Mouse (Mus musculus): ENCODE data around the gene Acvrl1. TPM values are rescaled to one million over a fixed set of nuclear protein-coding genes. Genes with fewer than 3 reads are reported as not detected.

The Acvrl1 gene
- polyA plus RNA-seq, 1 experiment from 2014 or later = 18.4 TPM

DNA sequence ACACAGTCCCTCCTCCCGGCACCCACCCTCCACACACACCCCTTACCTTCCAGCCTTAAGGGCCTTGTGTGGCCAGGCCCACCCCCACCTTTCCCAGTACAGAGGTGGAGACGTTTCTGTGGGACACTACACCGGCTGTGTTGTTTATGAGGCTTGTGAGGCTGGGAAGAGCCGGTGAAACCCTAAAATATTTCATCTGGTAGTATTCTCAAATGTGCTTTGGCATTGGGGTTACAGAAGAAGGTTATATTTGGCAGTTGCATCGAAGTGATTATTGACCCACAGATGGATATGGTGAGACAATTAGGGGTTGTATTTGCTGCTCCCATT lies 46.8 kb downstream of the Acvrl1 start:
- H3K9ac ChIP-seq = peak overlapping the region; percentile 90
- no peaks in the 10 kb centered on the region for H3K9me3 ChIP-seq (replicated peaks)
- no peak for ATAC-seq (replicated peaks; ENCODE audit: low FRiP score)
- no peaks in the 10 kb centered on the region; the same call in 1 of the 2 replicates for H3K27me3 ChIP-seq
- 11% methylated on average over 5 of the region's 5 CpGs for WGBS
- H3K4me2 ChIP-seq = peak overlapping the region; percentile 91
- peaks cover 50% of the 10 kb centered on the region for H3K4me1 ChIP-seq
- peak overlapping the region; percentile 71 for H3K4me3 ChIP-seq (replicated peaks)
- H3K27ac ChIP-seq = no peak overlapping the region
- no peaks in the 10 kb centered on the region for H3K36me3 ChIP-seq

DNA sequence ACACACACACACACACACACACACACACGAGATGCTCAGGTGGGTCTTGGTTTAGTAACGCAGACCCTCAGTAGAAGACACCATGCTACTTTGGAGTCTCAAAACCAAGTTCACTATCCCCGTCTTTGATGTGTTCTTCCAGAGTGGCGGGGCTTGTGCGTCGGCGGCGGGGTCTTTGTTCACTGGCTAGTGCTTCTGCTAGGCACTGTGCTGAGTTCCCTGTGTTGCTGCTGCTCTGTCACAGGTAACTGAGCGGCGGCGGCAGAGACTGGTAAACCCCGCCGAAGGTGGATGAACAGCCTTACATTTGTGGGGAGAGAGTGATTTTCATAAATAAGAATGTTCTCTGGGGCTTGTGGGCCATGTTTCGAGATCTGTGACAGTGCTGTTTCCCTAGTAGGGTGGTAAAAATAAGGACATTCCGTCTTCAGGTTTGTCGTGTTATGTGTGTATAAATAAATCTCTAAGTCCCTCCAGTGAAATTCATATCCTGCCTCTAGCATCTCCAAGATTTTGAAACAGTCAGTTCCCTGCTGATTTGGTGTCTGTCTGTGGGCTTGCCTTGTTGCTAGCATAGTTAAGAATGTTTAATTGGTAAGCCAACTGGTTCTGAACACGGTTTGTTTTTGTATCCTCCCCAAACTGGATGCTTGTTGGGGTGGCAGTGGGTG lies 47.4 kb downstream of the Acvrl1 start:
- H3K4me3 ChIP-seq (replicated peaks) = peak overlapping the region; percentile 71
- H3K27ac ChIP-seq = 0 out of 2 replicates have a peak overlapping the region, but pooled peaks have one; percentile 3
- H3K9ac ChIP-seq = peak overlapping the region; percentile 90; the same call in 1 of the 2 replicates
- WGBS = 23% methylated on average over 17 of the region's 17 CpGs
- H3K27me3 ChIP-seq = no peaks in the 10 kb centered on the region; the same call in 1 of the 2 replicates
- peaks cover 56% of the 10 kb centered on the region for H3K4me1 ChIP-seq
- no peak for ATAC-seq (replicated peaks; ENCODE audit: low FRiP score)
- H3K9me3 ChIP-seq (replicated peaks) = no peaks in the 10 kb centered on the region
- no peaks in the 10 kb centered on the region for H3K36me3 ChIP-seq
- peak overlapping the region; percentile 91 for H3K4me2 ChIP-seq

DNA sequence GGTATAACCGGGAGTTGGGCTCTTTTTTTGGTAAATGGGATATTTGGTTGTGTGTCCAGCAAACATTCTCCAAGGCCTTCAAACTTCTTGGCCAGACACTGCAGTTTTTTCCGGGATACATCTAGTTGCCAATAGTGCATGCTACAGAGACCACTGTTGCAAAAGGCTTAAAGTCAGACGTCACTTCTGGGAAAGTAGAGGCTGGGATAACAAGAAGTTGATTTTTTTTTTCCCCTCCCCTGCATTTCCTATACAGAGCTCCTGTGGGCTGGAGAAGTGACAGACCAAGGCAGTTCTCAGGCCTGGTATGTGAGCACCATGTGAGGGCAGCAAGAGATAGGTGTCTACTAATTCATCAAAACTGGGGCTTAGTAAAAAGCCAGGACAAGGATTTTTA lies 48.0 kb downstream of the Acvrl1 start:
- H3K4me2 ChIP-seq = peak overlapping the region; percentile 91

DNA sequence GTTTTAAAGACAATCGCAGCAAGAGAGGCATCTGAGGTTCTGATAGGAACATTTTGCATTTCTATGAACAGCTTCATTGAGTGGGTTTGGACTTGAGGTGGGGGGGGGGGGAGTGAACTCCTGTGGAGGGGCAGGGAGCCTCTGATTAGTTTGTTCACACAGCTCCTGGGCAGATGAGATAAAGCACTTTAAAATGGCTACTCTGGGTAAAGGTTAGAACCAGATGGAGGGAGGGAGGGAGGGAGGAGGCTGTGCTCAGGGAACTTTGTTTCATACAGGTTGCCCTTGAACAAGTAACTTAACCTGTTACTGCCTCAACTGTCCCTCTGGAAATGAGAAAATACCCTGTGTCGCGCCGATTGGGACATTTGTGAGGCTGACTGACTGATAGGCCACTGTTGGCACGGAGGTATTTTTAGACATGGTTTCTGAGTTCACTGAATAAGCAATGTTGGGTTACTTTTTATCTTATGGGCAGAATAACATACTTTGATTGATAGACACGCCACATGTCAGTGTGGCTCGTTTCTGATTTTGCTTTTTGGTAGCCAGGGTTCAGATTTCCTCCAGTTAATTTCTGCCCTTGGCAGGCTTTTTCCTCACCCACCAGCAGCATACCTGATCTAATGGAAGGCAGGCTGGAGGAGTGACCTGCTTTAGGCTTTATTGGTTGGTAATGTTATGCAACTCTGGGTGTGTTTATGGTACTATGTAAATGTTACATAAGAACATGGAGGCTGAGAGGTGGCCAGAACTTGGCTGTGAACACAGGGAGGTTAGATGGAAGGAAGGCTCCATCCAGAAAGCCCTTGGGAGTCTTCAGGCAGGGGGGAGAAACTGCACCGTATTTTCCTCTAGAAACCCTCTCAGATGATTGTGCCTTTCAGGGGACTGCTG lies 48.7 kb downstream of the Acvrl1 start:
- Histone ChIP-seq H3K4me1 (peaks cover 68% of the 10 kb centered on the region), H3K4me2 (no peak overlapping the region), H3K9me3 (replicated peaks) (no peaks in the 10 kb centered on the region), H3K36me3 (no peaks in the 10 kb centered on the region), H3K9ac (no peak overlapping the region), H3K27ac (peak overlapping the region; percentile 24; the same call in 1 of the 2 replicates), H3K4me3 (replicated peaks) (no peak overlapping the region), H3K27me3 (no peaks in the 10 kb centered on the region; the same call in 1 of the 2 replicates)
- ATAC-seq (replicated peaks; ENCODE audit: low FRiP score) = no peak
- WGBS = 61% methylated on average over 8 of the region's 8 CpGs

More for the DNA sequence above, 48.0 kb downstream of the Acvrl1 start:
- 47% methylated on average over 3 of the region's 3 CpGs for WGBS
- ATAC-seq (replicated peaks; ENCODE audit: low FRiP score) = no peak
- Histone ChIP-seq H3K9ac (no peak overlapping the region), H3K27me3 (no peaks in the 10 kb centered on the region; the same call in 1 of the 2 replicates), H3K9me3 (replicated peaks) (no peaks in the 10 kb centered on the region), H3K4me1 (peaks cover 62% of the 10 kb centered on the region), H3K27ac (0 out of 2 replicates have a peak overlapping the region, but pooled peaks have one; percentile 3), H3K36me3 (no peaks in the 10 kb centered on the region), H3K4me3 (replicated peaks) (0 out of 2 replicates have a peak overlapping the region, but pooled peaks have one; percentile 71)

DNA sequence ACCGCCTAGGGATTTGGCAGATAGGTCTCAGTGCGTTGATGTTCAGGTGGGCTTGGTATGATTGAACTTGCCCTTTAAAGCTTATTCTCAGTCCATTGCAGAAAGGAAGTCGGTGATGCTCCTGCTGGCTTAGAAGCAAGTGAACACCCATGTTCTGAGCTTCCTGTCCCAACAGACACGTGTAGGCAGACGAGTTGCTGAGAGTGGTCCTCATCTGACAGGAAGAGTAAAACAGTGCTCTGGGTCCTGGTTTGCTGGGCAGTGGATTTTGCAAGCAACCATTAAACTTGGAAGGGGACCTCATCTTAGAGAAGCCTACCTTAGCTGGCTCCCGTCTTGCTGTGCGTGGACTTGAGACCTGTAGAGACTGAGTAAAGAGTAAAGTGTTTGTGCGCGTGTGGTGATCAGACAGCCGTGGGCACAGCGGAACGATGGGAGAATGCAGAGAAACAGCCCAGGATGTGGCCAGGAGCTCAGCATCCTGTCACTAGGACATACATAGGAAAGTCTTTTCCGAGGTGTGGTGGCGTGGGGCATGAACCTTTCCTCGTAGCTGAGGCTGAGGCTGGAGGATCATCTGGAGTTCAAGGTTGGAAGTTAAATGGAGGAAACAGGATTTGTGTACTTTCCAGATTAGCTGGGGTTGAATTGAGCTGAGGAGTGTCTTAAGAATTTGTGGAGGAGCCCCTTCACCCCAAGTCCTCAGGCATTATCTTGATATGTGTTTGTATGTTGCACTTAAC lies 52.2 kb downstream of the Acvrl1 start:
- Histone ChIP-seq H3K27me3 (no peaks in the 10 kb centered on the region), H3K9me3 (replicated peaks) (no peaks in the 10 kb centered on the region), H3K4me3 (replicated peaks) (no peak overlapping the region), H3K4me1 (peaks cover 75% of the 10 kb centered on the region), H3K9ac (no peak overlapping the region), H3K27ac (no peak overlapping the region), H3K36me3 (peaks cover 2% of the 10 kb centered on the region; the same call in 1 of the 2 replicates), H3K4me2 (no peak overlapping the region)
- 66% methylated on average over 15 of the region's 15 CpGs for WGBS
- ATAC-seq (replicated peaks; ENCODE audit: low FRiP score) = no peak

DNA sequence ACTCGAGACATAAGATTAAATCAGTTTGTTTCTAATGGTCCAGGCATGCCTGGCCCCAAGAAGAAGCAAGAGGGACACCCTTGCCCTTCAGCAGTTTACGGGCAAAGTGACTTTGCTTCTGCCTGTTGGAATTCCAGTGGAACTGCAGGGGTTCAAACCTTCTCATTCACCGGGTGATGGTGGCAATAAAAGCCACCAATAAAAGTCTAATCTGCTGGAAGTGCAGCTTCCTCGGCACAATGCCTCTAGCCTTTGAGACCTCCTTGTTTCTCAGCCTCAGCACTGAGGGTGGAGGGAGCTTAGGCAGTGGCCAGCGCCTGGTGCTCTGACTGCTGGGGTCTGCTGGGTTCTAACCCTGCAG lies 52.8 kb downstream of the Acvrl1 start:
- Histone ChIP-seq H3K9me3 (replicated peaks) (no peaks in the 10 kb centered on the region), H3K27me3 (no peaks in the 10 kb centered on the region), H3K4me2 (no peak overlapping the region), H3K36me3 (peaks cover 4% of the 10 kb centered on the region; the same call in 1 of the 2 replicates), H3K27ac (peak overlapping the region; percentile 64), H3K4me3 (replicated peaks) (no peak overlapping the region), H3K4me1 (peaks cover 70% of the 10 kb centered on the region), H3K9ac (peak overlapping the region; percentile 11; the same call in 1 of the 2 replicates)
- no peak for ATAC-seq (replicated peaks; ENCODE audit: low FRiP score)
- WGBS = 30% methylated on average over 5 of the region's 5 CpGs

DNA sequence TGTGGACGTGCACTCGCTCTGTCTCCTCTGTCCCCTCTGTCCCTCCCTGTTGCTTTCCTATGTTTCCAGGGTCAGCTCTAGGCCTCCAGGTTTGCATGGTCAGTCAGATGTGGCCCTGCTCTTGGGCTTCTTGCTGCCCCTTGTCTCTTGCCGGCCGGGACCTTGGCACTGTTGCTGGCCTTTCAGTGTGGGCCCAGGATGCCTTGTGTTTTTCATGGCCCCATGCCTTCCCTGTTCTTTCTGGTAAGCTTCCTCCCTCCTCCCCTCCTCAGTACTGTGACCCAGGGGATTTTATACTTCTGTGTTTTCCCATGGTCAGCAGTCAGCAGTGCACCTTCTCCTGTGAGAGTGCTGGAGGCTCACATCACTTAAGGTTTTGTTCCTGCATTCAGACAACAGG lies 53.2 kb downstream of the Acvrl1 start:
- H3K27ac ChIP-seq = peak overlapping the region; percentile 64
- no peak overlapping the region for H3K4me2 ChIP-seq

DNA sequence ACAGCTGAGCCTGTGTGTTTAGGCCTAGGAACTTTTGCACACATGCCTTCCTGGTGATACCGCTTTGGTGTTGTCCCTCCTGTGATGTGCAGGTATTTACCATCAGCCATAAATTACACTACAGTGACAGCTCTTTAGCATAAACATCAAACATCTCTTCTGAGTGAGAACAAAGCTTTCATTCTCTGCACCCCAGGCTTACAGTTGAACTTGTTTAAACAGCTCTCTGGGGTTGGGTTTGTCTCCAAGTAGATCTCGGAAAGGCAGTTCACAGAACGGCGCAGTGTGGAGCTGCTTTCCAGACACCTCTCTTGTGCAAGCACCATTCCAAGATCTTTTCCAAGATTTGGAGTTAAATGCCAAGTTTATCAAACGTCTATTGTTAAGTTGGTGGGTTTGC lies 54.4 kb downstream of the Acvrl1 start:
- peaks cover 4% of the 10 kb centered on the region; the same call in 1 of the 2 replicates for H3K36me3 ChIP-seq
- H3K4me3 ChIP-seq (replicated peaks) = no peak overlapping the region
- H3K27ac ChIP-seq = peak overlapping the region; percentile 73
- H3K4me1 ChIP-seq = peaks cover 56% of the 10 kb centered on the region
- no peak overlapping the region for H3K4me2 ChIP-seq
- 34% methylated on average over 5 of the region's 5 CpGs for WGBS
- no peaks in the 10 kb centered on the region for H3K9me3 ChIP-seq (replicated peaks)
- H3K27me3 ChIP-seq = no peaks in the 10 kb centered on the region
- no peak for ATAC-seq (replicated peaks; ENCODE audit: low FRiP score)
- H3K9ac ChIP-seq = no peak overlapping the region

More for the DNA sequence above, 53.2 kb downstream of the Acvrl1 start:
- 0 out of 2 replicates have a peak, but pooled peaks have one; percentile 27 for ATAC-seq (replicated peaks; ENCODE audit: low FRiP score)
- 22% methylated on average over 4 of the region's 4 CpGs for WGBS
- Histone ChIP-seq H3K4me1 (peaks cover 66% of the 10 kb centered on the region), H3K36me3 (peaks cover 4% of the 10 kb centered on the region; the same call in 1 of the 2 replicates), H3K4me3 (replicated peaks) (no peak overlapping the region), H3K9ac (peak overlapping the region; percentile 11; the same call in 1 of the 2 replicates), H3K27me3 (no peaks in the 10 kb centered on the region), H3K9me3 (replicated peaks) (no peaks in the 10 kb centered on the region)

DNA sequence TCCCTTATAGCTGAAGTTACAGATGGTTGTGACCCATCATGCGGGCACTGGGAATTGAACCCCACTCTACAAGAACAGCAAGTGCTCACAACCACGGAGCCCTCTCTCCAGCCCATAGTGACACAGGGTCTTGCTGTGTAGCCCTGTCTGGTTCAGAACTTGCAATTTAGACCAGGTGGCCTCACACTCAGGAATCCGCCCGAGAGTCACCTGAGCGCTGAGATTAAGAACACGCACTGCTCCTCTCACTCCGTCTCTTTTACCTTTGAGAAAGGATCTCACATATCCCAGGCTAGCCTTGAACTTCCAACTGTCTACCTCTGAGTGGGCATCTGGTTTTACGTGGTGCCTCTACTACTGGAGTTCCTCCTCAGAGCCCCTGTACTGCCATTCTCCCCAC lies 56.0 kb downstream of the Acvrl1 start:
- Histone ChIP-seq H3K4me3 (replicated peaks) (no peak overlapping the region), H3K4me2 (no peak overlapping the region), H3K9ac (no peak overlapping the region), H3K27ac (no peak overlapping the region), H3K4me1 (peaks cover 52% of the 10 kb centered on the region), H3K9me3 (replicated peaks) (no peaks in the 10 kb centered on the region), H3K36me3 (peaks cover 4% of the 10 kb centered on the region; the same call in 1 of the 2 replicates), H3K27me3 (no peaks in the 10 kb centered on the region)
- no peak for ATAC-seq (replicated peaks; ENCODE audit: low FRiP score)
- 96% methylated on average over 8 of the region's 8 CpGs for WGBS

DNA sequence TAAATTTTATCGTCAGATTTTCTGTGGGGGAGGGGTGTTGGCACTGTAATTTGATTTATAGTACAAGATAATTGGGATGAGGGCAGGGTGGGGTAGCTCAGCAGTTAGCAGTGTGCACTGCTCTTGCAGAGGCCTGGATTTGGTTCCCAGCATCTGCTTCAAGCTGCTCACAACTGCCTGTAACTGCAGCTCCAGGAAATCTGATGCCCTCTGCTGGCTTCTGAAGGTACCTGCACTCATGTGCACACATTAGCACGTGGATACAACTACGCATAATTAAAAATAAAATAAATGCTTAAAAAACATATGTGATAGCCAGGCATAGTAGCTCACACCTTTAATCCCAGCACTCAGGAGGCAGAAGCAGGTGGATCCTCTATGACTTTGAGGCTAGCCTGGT lies 57.2 kb downstream of the Acvrl1 start:
- Histone ChIP-seq H3K4me3 (replicated peaks) (no peak overlapping the region), H3K27me3 (no peaks in the 10 kb centered on the region), H3K36me3 (peaks cover 4% of the 10 kb centered on the region; the same call in 1 of the 2 replicates), H3K27ac (no peak overlapping the region), H3K9ac (no peak overlapping the region), H3K4me1 (peaks cover 42% of the 10 kb centered on the region), H3K9me3 (replicated peaks) (no peaks in the 10 kb centered on the region), H3K4me2 (no peak overlapping the region)
- WGBS = 94% methylated on average over 3 of the region's 3 CpGs
- ATAC-seq (replicated peaks; ENCODE audit: low FRiP score) = no peak

DNA sequence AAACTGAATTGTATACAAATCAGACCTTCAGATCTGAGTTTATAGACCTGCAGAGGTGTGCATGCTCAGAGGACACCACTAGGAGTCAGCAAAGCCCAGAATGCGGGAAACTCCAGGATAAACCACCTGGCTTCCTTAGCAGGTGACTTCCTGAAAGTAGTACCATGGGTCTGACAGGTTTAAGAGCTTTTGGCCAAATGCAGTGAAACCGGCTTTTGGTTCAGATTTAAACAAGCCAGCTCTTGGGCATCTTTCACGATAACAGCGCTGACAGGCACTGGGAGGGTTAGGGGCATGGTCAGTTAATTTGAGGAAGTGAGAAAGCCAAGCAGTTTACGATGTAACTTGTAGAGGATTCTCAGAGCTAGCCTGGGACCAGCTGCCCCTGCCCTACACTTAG lies 59.6 kb downstream of the Acvrl1 start:
- H3K27me3 ChIP-seq = no peaks in the 10 kb centered on the region
- H3K4me3 ChIP-seq (replicated peaks) = no peak overlapping the region
- ATAC-seq (replicated peaks; ENCODE audit: low FRiP score) = no peak
- peaks cover 39% of the 10 kb centered on the region for H3K4me1 ChIP-seq
- no peak overlapping the region for H3K27ac ChIP-seq
- H3K9me3 ChIP-seq (replicated peaks) = no peaks in the 10 kb centered on the region
- no peak overlapping the region for H3K9ac ChIP-seq
- H3K36me3 ChIP-seq = peaks cover 4% of the 10 kb centered on the region; the same call in 1 of the 2 replicates
- WGBS = 37% methylated on average over 5 of the region's 5 CpGs
- no peak overlapping the region for H3K4me2 ChIP-seq
